Mouse (Mus musculus) CD4-positive, CD25-positive, alpha-beta regulatory T cell, adult 4 months (primary cell): Measurements from ENCODE around the gene Tlcd1. TPM values are rescaled to one million over a fixed set of nuclear protein-coding genes. Genes with fewer than 3 reads are reported as not detected.

Source experiments
- ATAC-seq: one replicate; pipeline ENCODE4 v1.8.0; 2017
- polyA plus RNA-seq, 2 experiments: library from polyadenylated mRNA; unstranded; fragments of 100-300 nt; shearing (Covaris generic); gene quantifications; one replicate each; pipeline ENCODE4 v1.2.1; 2017

The Tlcd1 gene
- polyA plus RNA-seq, 2 experiments from 2014 or later = 2.9 to 3.6 TPM

DNA sequence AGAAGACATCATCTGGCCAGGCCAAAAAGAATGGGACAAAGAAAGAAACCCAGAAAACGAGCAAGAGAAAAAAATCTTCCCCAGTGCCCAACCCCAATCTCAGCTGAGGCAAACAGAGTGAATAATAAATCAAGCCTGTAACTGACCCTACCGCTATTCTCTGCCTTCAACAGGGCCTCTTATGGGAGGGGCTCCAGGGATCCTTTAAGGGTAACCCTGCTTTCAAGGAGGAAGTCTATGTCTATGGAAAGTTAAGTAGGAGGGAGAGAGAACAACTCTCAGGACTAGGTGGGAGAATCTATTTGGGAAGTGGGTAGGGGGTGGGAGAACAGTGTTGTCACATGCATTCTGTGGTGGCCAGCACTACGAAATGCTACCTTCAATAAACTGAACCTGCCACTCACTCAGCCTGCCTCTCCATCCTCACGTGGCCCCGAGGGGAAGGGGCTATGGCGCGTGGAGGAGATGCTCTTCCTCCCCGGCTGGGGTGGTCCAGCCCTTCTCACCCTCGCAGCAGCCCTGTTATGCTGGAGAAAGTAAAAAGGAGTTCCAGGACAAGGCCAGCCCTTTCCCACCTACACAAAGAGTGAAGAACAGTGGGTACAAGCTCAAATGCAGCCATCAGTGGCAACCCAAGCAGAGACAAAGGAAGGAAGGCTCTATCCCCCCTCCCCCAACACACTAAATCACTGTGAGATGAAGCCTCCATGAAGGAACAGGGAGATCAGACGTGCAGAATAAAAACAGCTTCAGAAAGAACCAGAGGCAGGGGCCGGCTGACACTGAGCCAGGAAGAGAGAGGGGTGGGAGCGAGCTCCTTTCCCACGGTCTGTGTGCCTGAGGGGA, 29.1 kb downstream of the Tlcd1 start:
- ATAC-seq = no peak

GRCm38 (mm10) chr11:78207190-78207589, 30.7 kb downstream of the Tlcd1 start:
- no peak for ATAC-seq

- no peak for ATAC-seq
Measured at GRCm38 (mm10) chr11:78209886-78210285, 33.4 kb downstream of the Tlcd1 start.

GRCm38 (mm10) chr11:78210615-78211014, 34.1 kb downstream of the Tlcd1 start:
- no peak for ATAC-seq

DNA sequence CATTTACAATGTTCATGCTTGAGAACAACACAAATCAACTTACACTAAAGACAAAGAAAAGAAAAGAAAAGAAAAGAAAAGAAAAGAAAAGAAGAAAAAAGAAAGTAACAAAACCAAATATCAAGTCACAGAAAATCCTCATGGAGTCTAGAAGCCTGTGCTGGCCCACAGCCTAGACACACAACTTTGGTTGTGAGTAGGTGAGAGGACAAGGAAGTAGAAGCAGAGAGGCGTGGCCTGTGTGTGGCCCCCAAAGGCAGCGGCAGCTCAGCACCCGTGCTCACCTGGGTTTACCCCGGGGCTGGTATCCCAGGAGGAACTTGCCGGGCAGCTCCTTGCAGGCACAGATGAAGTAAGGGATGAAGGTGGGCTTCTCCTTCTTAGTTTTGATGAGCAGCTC, 35.0 kb downstream of the Tlcd1 start:
- no peak for ATAC-seq

DNA sequence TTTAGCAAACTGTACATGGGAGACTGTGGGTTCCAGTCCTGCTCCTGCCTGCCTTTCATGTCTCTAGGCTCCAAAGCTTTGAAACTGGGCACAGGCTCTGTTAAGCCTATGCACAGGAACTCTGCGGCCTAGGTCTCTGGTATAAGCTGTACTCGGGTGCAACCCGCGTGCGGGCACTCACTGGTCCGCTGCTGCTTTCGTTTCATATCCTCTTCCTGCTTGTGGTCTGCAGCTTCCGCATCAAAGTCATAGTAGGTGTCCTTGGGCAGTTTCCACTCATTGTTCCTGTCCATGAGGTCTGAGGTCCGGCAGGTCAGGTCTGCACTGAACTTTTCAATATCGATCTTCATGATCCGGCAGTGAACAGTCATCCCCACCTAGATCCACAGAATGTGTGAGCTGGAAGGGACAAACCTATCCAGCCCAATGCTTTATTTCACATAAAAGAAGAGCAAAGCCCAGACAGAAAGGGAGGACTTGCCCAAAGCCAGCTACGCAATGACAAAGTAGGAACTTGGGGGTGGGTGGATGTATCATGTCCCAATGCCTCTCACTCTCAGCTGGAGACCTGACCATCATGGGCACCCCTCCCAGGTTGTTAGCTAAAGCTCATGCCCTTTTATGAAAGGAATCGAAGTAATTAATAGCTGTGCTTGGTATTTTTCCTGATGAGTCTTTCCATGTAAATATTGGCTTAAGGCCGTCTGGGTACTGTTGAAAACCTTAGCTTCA, 36.7 kb downstream of the Tlcd1 start:
- ATAC-seq = no peak

GRCm38 (mm10) chr11:78215709-78216317, 39.3 kb downstream of the Tlcd1 start:
- no peak for ATAC-seq

DNA sequence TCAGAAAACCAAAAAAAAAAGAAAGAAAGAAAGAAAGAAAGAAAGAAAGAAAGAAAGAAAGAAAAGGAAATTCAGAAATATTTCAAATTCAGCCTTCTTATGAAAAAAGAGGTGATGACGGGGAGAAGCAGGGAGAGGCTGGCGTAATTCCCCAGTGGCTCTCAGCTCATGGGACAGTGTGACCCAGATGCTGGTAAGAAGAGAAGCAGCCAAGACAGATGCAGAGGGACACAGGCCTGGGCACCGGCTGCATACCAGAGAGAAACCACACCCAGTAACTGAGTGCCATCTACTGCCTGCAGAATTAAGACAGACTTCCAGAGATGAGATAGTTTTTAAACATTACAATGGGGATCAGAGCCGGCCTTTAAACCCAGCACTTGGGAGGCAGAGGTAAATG, 47.1 kb downstream of the Tlcd1 start:
- ATAC-seq = no peak

Other genes with a start within 250 kb of the Tlcd1 start
- gene Sez6, start 245.9 kb upstream of the Tlcd1 start, polyA plus RNA-seq = not detected
- gene Phf12, start 194.0 kb upstream of the Tlcd1 start, polyA plus RNA-seq = 10 to 100 TPM; 28.5 to 31.9 TPM
- 1 to 10 TPM; 1.0 to 2.5 TPM for gene Dhrs13, start 144.4 kb upstream of the Tlcd1 start, polyA plus RNA-seq
- gene Flot2, start 138.8 kb upstream of the Tlcd1 start, polyA plus RNA-seq = 10 to 100 TPM; 20.2 to 26.1 TPM
- 10 to 100 TPM; 39.9 to 61.8 TPM for gene Eral1, start 96.3 kb upstream of the Tlcd1 start, polyA plus RNA-seq
- gene Fam222b, start 82.1 kb upstream of the Tlcd1 start, polyA plus RNA-seq = 10 to 100 TPM; 11.0 to 14.9 TPM
- gene Traf4, start 11.1 kb upstream of the Tlcd1 start, polyA plus RNA-seq = 1 to 10 TPM; 3.3 to 6.7 TPM
- 10 to 100 TPM; 10.4 to 12.2 TPM for gene Nek8, start within 50 bp of the Tlcd1 start, polyA plus RNA-seq
- gene Rpl23a, start 6.9 kb downstream of the Tlcd1 start, polyA plus RNA-seq = 1,000 to 10,000 TPM; 3,408 to 3,991 TPM
- not detected for gene Rab34, start 11.7 kb downstream of the Tlcd1 start, polyA plus RNA-seq
- 1 to 10 TPM; 2.2 to 6.0 TPM for gene Proca1, start 16.7 kb downstream of the Tlcd1 start, polyA plus RNA-seq
- 100 to 1,000 TPM in 1 of 2 experiments, 10 to 100 TPM in 1; 95.5 to 102 TPM for gene Sdf2, start 69.0 kb downstream of the Tlcd1 start, polyA plus RNA-seq
- 10 to 100 TPM; 18.2 to 32.4 TPM for gene Supt6, start 69.3 kb downstream of the Tlcd1 start, polyA plus RNA-seq
- gene 2610507B11Rik, start 85.0 kb downstream of the Tlcd1 start, polyA plus RNA-seq = 10 to 100 TPM; 34.2 to 48.1 TPM
- under 1 TPM in 1 of 2 experiments, not detected in 1; 0.63 TPM for gene BC030499, start 114.1 kb downstream of the Tlcd1 start, polyA plus RNA-seq
- 1 to 10 TPM; 2.8 to 4.3 TPM for gene Spag5, start 124.8 kb downstream of the Tlcd1 start, polyA plus RNA-seq
- gene Aldoc, start 146.3 kb downstream of the Tlcd1 start, polyA plus RNA-seq = 10 to 100 TPM; 10.9 to 14.9 TPM
- gene Pigs, start 151.7 kb downstream of the Tlcd1 start, polyA plus RNA-seq = 100 to 1,000 TPM in 1 of 2 experiments, 10 to 100 TPM in 1; 64.1 to 119 TPM
- 10 to 100 TPM; 11.6 to 13.1 TPM for gene Unc119, start 166.8 kb downstream of the Tlcd1 start, polyA plus RNA-seq
- under 1 TPM in 1 of 2 experiments, not detected in 1; 0.09 TPM for gene Foxn1, start 209.8 kb downstream of the Tlcd1 start, polyA plus RNA-seq
- not detected for gene Slc13a2, start 245.5 kb downstream of the Tlcd1 start, polyA plus RNA-seq